Mouse (Mus musculus) neural tube, embryonic 14.5 days (tissue): Measurements from ENCODE around the gene Smad3. TPM values are rescaled to one million over a fixed set of nuclear protein-coding genes. Genes with fewer than 3 reads are reported as not detected.

Source experiments
- ATAC-seq: fragments of 200-750 bp; cut with Nextera tagmentation; 2 replicates; pipeline ENCODE4 v1.8.0; 2017; ENCODE audit warnings: low read depth, mild to moderate bottlenecking, moderate TSS enrichment, moderate library complexity
- H3K27ac ChIP-seq: fragments of 300-500 bp; sonication (generic); 2 replicates; pipeline ENCODE4 v1.5.1; 2014; ENCODE audit warnings: low read depth, mild to moderate bottlenecking, control low read depth, low read length, moderate library complexity, mixed read lengths
- H3K27me3 ChIP-seq: fragments of 300-500 bp; sonication (generic); 2 replicates; pipeline ENCODE4 v1.6.1; 2014; ENCODE audit warnings: low read length; ENCODE audit not compliant: control insufficient read depth, insufficient read depth
- H3K36me3 ChIP-seq: fragments of 300-500 bp; sonication (generic); 2 replicates; pipeline ENCODE4 v1.6.1; 2014; ENCODE audit warnings: low read length, mixed read lengths; ENCODE audit not compliant: control insufficient read depth, insufficient read depth
- H3K4me1 ChIP-seq: fragments of 300-500 bp; sonication (generic); 2 replicates; pipeline ENCODE4 v1.6.1; 2014; ENCODE audit warnings: low read length; ENCODE audit not compliant: control insufficient read depth, insufficient read depth
- H3K4me2 ChIP-seq: fragments of 300-500 bp; sonication (generic); 2 replicates; pipeline ENCODE4 v1.6.1; 2014; ENCODE audit warnings: mild to moderate bottlenecking, low read depth, low read length, control low read depth
- H3K4me3 ChIP-seq: fragments of 300-500 bp; sonication (generic); 2 replicates; pipeline ENCODE4 v1.5.1; 2014; ENCODE audit warnings: low read depth, low read length, control low read depth, mixed read lengths
- H3K9ac ChIP-seq: fragments of 300-500 bp; sonication (generic); replicated peaks from 2 replicates; pipeline ENCODE4 v1.6.1; 2014; ENCODE audit warnings: low read depth, mild to moderate bottlenecking, control low read depth, low read length, mixed read lengths
- H3K9me3 ChIP-seq: fragments of 300-500 bp; sonication (generic); 2 replicates; pipeline ENCODE4 v1.6.1; 2016; ENCODE audit warnings: low read length; ENCODE audit not compliant: control insufficient read depth
- WGBS: fragments of 180-500 bp; shearing (Covaris S2); extraction: QIAGEN DNeasy Blood & Tissue Kit; methylation state at CpG from one replicate; pipeline ENCODE4 v1.1.7; 2014; 5-methylcytosine and 5-hydroxymethylcytosine counted together
- polyA plus RNA-seq: library from polyadenylated mRNA; unstranded; fragments of >200 nt; fragmentation: Nextera tagmentation; extraction: Ambion mirVana; gene quantifications from 2 replicates; pipeline ENCODE4 v1.2.1, GENCODE M21; 2014

Smad3 gene
- polyA plus RNA-seq, 1 experiment from 2014 or later = 6.4 TPM

DNA sequence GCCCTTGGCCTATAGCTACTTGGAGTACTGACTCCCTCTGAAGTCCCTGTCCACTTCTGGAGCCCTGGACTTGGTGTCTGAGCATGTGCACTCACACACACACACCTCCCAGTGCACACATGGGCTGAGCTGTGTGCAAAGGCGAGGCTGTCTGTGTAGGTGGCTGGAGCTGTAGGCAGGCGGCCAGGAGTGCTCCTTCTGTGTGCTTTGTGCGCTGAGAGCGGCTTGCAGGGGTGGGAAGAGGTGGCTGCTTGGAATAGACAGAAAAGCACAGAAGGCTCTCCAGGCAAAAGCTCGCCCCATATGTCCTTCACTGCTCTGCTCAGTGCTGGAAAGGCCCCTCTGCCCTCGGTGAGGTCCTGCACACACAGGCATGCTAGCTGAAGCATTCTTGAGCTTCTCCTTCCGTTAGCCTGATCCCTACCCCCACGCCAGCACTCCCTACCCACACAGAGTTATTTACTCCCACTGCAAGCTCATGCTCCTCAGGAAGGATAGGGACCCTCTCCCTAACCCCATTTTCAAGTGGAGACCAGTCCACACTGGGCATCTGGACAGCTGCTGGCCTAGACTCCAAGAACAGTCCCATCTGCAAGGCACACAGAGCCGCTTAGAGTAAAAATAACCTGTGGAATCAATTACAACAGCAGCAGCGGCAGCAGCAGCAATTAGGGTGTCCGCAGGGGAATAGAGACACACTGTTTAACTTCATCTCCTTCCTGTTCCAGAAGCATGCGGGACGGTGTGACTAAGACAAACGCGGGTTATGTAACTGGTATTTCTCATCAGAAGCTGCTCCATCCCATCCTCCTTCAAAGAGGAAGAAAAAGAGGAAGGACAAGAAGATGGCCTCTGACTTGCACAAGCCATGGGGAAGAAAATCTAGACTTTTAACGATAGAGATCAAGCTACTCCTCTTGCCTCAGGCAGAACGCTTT, 22.4 kb upstream of the Smad3 start:
- peaks cover 4% of the 10 kb centered on the region; the same call in 1 of the 2 replicates for H3K4me1 ChIP-seq
- no peaks in the 10 kb centered on the region for H3K27me3 ChIP-seq
- WGBS = 59% methylated on average over 17 of the region's 17 CpGs
- ATAC-seq = no peak
- H3K9me3 ChIP-seq = no peaks in the 10 kb centered on the region
- H3K4me3 ChIP-seq = no peak overlapping the region
- no peak overlapping the region for H3K27ac ChIP-seq
- no peak overlapping the region for H3K4me2 ChIP-seq
- no peaks in the 10 kb centered on the region for H3K36me3 ChIP-seq
- H3K9ac ChIP-seq = no peak overlapping the region

GRCm38 (mm10) chr9:63776735-63777134, 18.9 kb upstream of the Smad3 start:
- H3K36me3 ChIP-seq = no peaks in the 10 kb centered on the region
- H3K4me1 ChIP-seq = no peaks in the 10 kb centered on the region
- WGBS = 87% methylated on average over 3 of the region's 3 CpGs
- ATAC-seq = no peak
- no peak overlapping the region for H3K27ac ChIP-seq
- H3K4me2 ChIP-seq = no peak overlapping the region
- no peak overlapping the region for H3K4me3 ChIP-seq
- H3K9me3 ChIP-seq = no peaks in the 10 kb centered on the region
- no peak overlapping the region for H3K9ac ChIP-seq
- H3K27me3 ChIP-seq = no peaks in the 10 kb centered on the region

DNA sequence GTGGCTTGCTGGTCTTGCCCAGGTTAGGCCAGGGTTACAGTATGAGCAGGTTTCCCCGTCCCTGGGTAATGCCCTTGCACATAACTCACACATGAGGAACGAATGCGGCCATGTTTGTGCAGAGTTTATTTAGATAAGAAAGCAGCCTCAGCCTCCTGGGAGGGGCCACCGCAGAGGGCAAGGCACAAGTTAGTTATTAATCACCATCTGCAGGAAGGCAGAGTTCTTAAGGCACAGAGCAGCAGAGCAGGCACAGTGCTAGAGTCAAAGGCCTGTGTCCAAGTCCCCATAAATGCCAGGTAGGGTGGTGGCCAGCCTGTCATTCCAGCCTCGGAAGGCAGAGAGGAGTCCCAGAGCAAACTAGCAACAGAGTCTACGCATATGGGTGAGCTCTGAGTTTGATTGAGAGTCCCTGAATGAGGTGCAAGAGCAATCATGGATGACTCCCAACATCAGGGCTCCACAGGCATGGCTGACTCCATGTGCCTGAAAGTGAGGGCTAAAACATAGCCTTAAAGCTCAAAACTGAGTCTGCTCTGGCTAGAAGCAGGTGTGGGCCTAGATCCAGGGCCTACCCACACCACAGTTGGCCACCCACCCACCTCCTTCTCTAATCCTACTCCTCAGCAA, 17.2 kb upstream of the Smad3 start:
- H3K27ac ChIP-seq = no peak overlapping the region
- H3K4me1 ChIP-seq = no peaks in the 10 kb centered on the region
- 84% methylated on average over 6 of the region's 6 CpGs for WGBS
- no peaks in the 10 kb centered on the region for H3K36me3 ChIP-seq
- H3K9me3 ChIP-seq = no peaks in the 10 kb centered on the region
- no peak overlapping the region for H3K9ac ChIP-seq
- no peak for ATAC-seq
- H3K4me2 ChIP-seq = no peak overlapping the region
- no peak overlapping the region for H3K4me3 ChIP-seq
- no peaks in the 10 kb centered on the region for H3K27me3 ChIP-seq

- WGBS = 55% methylated on average over 10 of the region's 10 CpGs
- Histone ChIP-seq H3K9ac (no peak overlapping the region), H3K27ac (no peak overlapping the region), H3K9me3 (no peaks in the 10 kb centered on the region), H3K4me2 (no peak overlapping the region), H3K4me1 (no peaks in the 10 kb centered on the region), H3K4me3 (no peak overlapping the region), H3K36me3 (no peaks in the 10 kb centered on the region), H3K27me3 (no peaks in the 10 kb centered on the region)
- no peak for ATAC-seq
Observed at GRCm38 (mm10) chr9:63772452-63772851, 14.7 kb upstream of the Smad3 start.

DNA sequence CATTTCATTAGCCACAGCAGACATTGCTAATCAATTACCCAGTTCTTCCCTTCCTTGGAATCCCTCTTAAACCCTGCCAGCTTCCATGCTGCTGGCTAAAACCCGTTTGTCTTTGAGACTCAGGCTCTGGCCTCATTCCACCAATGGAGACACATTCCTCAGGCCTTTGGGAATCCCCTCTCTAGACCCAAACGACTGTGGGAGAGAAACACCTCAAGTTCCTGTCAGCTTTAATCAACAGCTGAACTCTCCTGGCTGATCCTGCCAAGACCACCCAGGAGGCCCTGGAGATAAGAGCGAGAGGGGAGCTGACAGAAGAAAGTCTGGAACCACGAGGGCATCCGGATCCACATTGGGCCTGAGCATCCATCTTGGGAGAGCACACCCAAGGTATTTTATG, 13.9 kb upstream of the Smad3 start:
- H3K27ac ChIP-seq = no peak overlapping the region
- H3K36me3 ChIP-seq = no peaks in the 10 kb centered on the region
- no peaks in the 10 kb centered on the region for H3K9me3 ChIP-seq
- no peak overlapping the region for H3K4me3 ChIP-seq
- H3K27me3 ChIP-seq = no peaks in the 10 kb centered on the region
- H3K4me1 ChIP-seq = no peaks in the 10 kb centered on the region
- WGBS = 64% methylated on average over 5 of the region's 5 CpGs
- H3K9ac ChIP-seq = no peak overlapping the region
- no peak overlapping the region for H3K4me2 ChIP-seq
- no peak for ATAC-seq

GRCm38 (mm10) chr9:63761367-63762094, 3.7 kb upstream of the Smad3 start:
- Histone ChIP-seq H3K27ac (no peak overlapping the region), H3K9ac (no peak overlapping the region), H3K27me3 (no peaks in the 10 kb centered on the region), H3K9me3 (no peaks in the 10 kb centered on the region), H3K4me2 (no peak overlapping the region), H3K4me3 (no peak overlapping the region), H3K4me1 (peaks cover 6% of the 10 kb centered on the region), H3K36me3 (no peaks in the 10 kb centered on the region)
- no peak for ATAC-seq
- 97% methylated on average over 8 of the region's 8 CpGs for WGBS

- Histone ChIP-seq H3K27me3 (no peaks in the 10 kb centered on the region), H3K27ac (no peak overlapping the region), H3K4me3 (no peak overlapping the region), H3K4me1 (peaks cover 13% of the 10 kb centered on the region), H3K36me3 (no peaks in the 10 kb centered on the region), H3K9me3 (no peaks in the 10 kb centered on the region), H3K9ac (no peak overlapping the region), H3K4me2 (no peak overlapping the region)
- no peak for ATAC-seq
- 97% methylated on average over 7 of the region's 7 CpGs for WGBS
Observed at GRCm38 (mm10) chr9:63760783-63761182, 3.0 kb upstream of the Smad3 start.

GRCm38 (mm10) chr9:63759973-63760722, 2.4 kb upstream of the Smad3 start:
- Histone ChIP-seq H3K4me3 (no peak overlapping the region), H3K36me3 (no peaks in the 10 kb centered on the region), H3K27me3 (no peaks in the 10 kb centered on the region), H3K4me1 (peaks cover 20% of the 10 kb centered on the region), H3K9me3 (no peaks in the 10 kb centered on the region), H3K4me2 (no peak overlapping the region; the same call in 1 of the 2 replicates), H3K27ac (no peak overlapping the region), H3K9ac (no peak overlapping the region)
- no peak for ATAC-seq
- 84% methylated on average over 7 of the region's 7 CpGs for whole genome bisulfite sequencing
